Mouse (Mus musculus) limb, embryonic 14.5 days (tissue): ENCODE results near the gene Plxna1. TPM values are rescaled to one million over a fixed set of nuclear protein-coding genes. Genes with fewer than 3 reads are reported as not detected.

Source experiments
- ATAC-seq: fragments of 200-750 bp; cut with Nextera tagmentation; 2 replicates; pipeline ENCODE4 v1.8.0; 2017; ENCODE audit warnings: low read depth, moderate number of reproducible peaks, moderate TSS enrichment; ENCODE audit not compliant: low FRiP score
- DNase-seq: peaks from one replicate; pipeline ENCODE4 v3.0.0-alpha.2; 2015; ENCODE audit warnings: low spot score
- H3K27ac ChIP-seq: fragments of 300-500 bp; sonication (generic); replicated peaks from 2 replicates; pipeline ENCODE4 v1.5.1; 2014; ENCODE audit warnings: low read depth, mild to moderate bottlenecking, low read length, moderate library complexity, mixed read lengths
- H3K27me3 ChIP-seq: fragments of 300-500 bp; sonication (generic); 2 replicates; pipeline ENCODE4 v1.6.1; 2014; ENCODE audit warnings: low read length, mixed read lengths; ENCODE audit not compliant: control insufficient read depth, insufficient read depth
- H3K36me3 ChIP-seq: fragments of 300-500 bp; sonication (generic); 2 replicates; pipeline ENCODE4 v1.6.1; 2014; ENCODE audit warnings: mild to moderate bottlenecking, low read length, moderate library complexity, mixed read lengths; ENCODE audit not compliant: control insufficient read depth, insufficient read depth
- H3K4me1 ChIP-seq: fragments of 300-500 bp; sonication (generic); 2 replicates; pipeline ENCODE4 v1.6.1; 2014; ENCODE audit warnings: antibody characterized with exemption, low read length, mixed read lengths; ENCODE audit not compliant: control insufficient read depth, insufficient read depth
- H3K4me2 ChIP-seq: fragments of 300-500 bp; sonication (generic); replicated peaks from 2 replicates; pipeline ENCODE4 v1.6.1; 2014; ENCODE audit warnings: low read depth, mild to moderate bottlenecking, low read length, moderate library complexity; ENCODE audit not compliant: severe bottlenecking
- H3K4me3 ChIP-seq: fragments of 300-500 bp; sonication (generic); replicated peaks from 2 replicates; pipeline ENCODE4 v1.5.1; 2014; ENCODE audit warnings: low read length
- H3K9ac ChIP-seq: fragments of 300-500 bp; sonication (generic); 2 replicates; pipeline ENCODE4 v1.6.1; 2014; ENCODE audit warnings: mild to moderate bottlenecking, low read depth, low read length, moderate library complexity; ENCODE audit not compliant: severe bottlenecking
- H3K9me3 ChIP-seq: fragments of 300-500 bp; sonication (generic); 2 replicates; pipeline ENCODE4 v1.6.1; 2016; ENCODE audit warnings: low read length; ENCODE audit not compliant: control insufficient read depth
- POLR2A ChIP-seq: fragments of 200-500 bp; IDR thresholded peaks from 2 replicates; pipeline ENCODE4 v1.8.0; 2012; ENCODE audit warnings: inconsistent platforms, mild to moderate bottlenecking, moderate library complexity, borderline replicate concordance; ENCODE audit not compliant: insufficient read depth, insufficient read length; ENCODE audit errors: extremely low read depth
- WGBS: fragments of 180-500 bp; shearing (Covaris S2); extraction: QIAGEN DNeasy Blood & Tissue Kit; methylation state at CpG from one replicate; pipeline ENCODE4 v1.1.7; 2014; 5-methylcytosine and 5-hydroxymethylcytosine counted together
- polyA plus RNA-seq, 2 experiments: library from polyadenylated mRNA; depleted of rRNA in 1 of 2; stranded (reverse) in 1 of 2; unstranded in 1 of 2; fragments of >200 nt; fragmentation: Nextera tagmentation in 1 of 2; extraction: Ambion mirVana in 1 of 2; gene quantifications; 2 replicates each; pipeline versions ENCODE4 v1.2.1 to v1.2.3; 2012 to 2014

The Plxna1 gene
- polyA plus RNA-seq, 2 experiments, result 36.8 to 66.4 TPM

- no peak for TF ChIP-seq POLR2A
- no peak for DNase-seq
- Histone ChIP-seq H3K9me3 (0 out of 2 replicates have a peak, but pooled peaks cover 2% of the 10 kb centered on the region), H3K4me3 (no peak overlapping the region), H3K27ac (no peak overlapping the region), H3K27me3 (no peaks in the 10 kb centered on the region), H3K9ac (no peak overlapping the region), H3K4me1 (no peaks in the 10 kb centered on the region), H3K36me3 (no peaks in the 10 kb centered on the region), H3K4me2 (no peak overlapping the region)
- WGBS, result 31% methylated on average over 9 of the region's 9 CpGs
- ATAC-seq, result no peak
Measured at GRCm38 (mm10) chr6:89310236-89310635, 52.2 kb downstream of the Plxna1 start.

DNA sequence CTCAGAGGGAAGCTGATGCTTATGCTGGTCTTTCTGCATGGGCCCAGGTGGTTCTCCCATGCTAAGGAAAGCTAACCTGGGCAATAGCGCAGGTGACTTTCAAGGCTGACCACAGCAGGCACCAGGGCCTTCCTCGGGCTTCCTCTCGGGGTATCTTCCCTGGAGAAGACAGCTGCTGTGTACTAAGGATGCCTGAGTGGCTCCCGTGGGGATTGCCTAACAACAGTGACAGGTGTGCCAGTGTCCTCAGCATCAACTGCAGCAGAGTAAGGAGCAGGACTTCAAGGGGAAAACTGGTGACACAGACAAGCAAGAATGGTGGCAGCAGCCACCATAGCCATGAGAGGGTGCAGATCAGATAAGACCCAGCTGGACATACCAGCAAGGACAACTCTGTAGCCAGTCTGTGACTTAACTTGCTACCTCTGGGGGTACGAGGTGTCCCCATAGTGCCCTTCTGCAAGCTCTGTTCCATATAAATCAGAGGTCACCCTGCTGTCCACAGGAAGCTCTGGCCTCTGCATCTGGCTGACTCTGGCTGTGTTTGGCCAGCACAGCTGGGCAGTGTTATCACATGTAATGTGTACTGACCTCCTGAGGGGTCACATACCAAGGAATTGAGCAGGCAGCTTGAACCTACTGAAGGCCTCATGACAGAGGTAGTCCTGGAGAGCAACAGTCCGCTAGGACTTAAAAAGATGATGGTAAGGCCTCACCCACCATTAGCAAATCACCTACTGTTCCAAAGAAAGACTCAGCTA, 54.0 kb downstream of the Plxna1 start:
- no peak for TF ChIP-seq POLR2A
- H3K9ac ChIP-seq, result no peak overlapping the region
- H3K4me2 ChIP-seq, result no peak overlapping the region
- 77% methylated on average over 6 of the region's 6 CpGs for WGBS
- H3K27me3 ChIP-seq, result no peaks in the 10 kb centered on the region
- H3K4me1 ChIP-seq, result no peaks in the 10 kb centered on the region
- no peak overlapping the region for H3K4me3 ChIP-seq
- ATAC-seq (no peak), DNase-seq (no peak)
- H3K36me3 ChIP-seq, result no peaks in the 10 kb centered on the region
- H3K9me3 ChIP-seq, result 0 out of 2 replicates have a peak, but pooled peaks cover 2% of the 10 kb centered on the region
- H3K27ac ChIP-seq, result no peak overlapping the region

DNA sequence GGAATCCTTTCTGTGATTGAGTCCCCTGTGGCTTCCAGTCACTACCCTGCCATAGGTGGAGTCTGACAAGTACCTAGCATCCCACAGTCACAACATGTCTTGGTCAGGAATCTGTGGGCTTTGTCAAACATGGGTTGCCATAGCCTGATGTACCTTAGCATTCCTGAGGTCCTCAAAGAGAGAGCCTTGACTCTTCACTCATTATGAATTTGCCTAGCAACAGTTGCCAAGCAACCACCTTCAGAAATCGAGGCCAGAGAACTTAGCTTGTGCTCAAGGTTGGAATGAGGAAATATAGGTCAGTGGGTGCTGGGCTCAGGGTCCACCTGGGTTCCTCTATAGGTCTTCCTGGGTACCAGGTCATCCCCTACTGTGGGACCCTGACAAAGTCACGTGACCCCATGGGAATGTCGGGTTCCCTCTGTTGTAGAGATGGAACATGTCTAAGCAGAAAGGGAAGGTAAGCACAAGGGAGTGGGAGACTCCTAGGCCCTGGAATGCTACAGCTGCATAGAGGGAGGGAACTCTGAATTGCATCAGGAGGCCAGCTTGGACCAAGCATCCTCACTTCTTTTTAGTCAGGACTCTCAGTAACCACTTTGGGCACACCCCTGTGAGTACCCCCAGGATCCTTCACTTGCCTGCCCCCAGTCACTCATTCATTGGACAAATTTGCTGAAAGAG, 57.9 kb downstream of the Plxna1 start:
- Histone ChIP-seq H3K4me2 (no peak overlapping the region), H3K27me3 (no peaks in the 10 kb centered on the region), H3K36me3 (no peaks in the 10 kb centered on the region), H3K9me3 (0 out of 2 replicates have a peak, but pooled peaks cover 2% of the 10 kb centered on the region), H3K4me1 (no peaks in the 10 kb centered on the region), H3K9ac (no peak overlapping the region), H3K4me3 (no peak overlapping the region), H3K27ac (no peak overlapping the region)
- no peak for ATAC-seq
- DNase-seq, result no peak
- 73% methylated on average over 3 of the region's 3 CpGs for WGBS
- TF ChIP-seq POLR2A, result no peak

GRCm38 (mm10) chr6:89299818-89300217, 62.6 kb downstream of the Plxna1 start:
- Histone ChIP-seq H3K36me3 (no peaks in the 10 kb centered on the region), H3K9ac (no peak overlapping the region), H3K4me2 (no peak overlapping the region), H3K9me3 (no peaks in the 10 kb centered on the region), H3K4me1 (no peaks in the 10 kb centered on the region), H3K4me3 (no peak overlapping the region), H3K27ac (no peak overlapping the region), H3K27me3 (no peaks in the 10 kb centered on the region)
- no peak for ATAC-seq
- TF ChIP-seq POLR2A, result no peak
- DNase-seq, result no peak
- WGBS, result 77% methylated on average over 9 of the region's 9 CpGs

DNA sequence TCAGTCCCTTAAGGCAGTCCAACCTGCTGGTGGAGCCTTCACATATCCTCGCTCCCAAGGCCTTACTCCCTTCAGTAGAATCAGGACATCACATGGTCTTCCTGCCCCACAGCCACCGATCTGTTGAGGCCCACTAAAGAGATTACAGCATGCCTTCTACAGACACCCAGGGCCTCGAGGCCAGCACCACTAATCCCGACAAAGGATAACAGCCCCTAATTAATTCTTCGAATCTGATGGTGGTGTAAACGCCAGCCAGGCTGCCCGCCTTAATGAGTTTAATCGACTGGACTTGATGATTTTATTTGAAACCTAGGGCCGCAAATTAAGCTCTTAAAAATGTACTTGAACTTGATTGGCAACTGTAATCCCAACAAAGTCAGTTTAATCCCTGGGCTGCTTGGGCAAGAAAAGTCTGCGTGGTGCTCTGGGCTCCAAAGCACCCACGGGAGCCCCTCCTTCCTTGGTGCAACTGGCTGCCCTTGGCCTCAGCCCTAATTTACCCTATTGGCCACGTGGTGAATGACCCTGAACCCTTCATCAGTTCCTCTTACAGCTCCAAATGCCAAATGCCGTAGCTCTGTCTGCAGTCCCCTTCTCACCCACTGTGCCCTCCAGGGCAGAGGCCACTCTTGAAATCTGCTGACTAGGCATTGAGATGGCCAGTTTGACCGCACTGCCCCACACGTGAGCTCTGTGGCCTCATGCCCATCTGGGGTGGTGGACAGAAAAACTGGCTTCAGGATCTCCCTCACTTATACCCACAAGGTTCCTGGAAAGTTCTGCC, 65.3 kb downstream of the Plxna1 start:
- WGBS, result 59% methylated on average over 15 of the region's 15 CpGs
- no peak for ATAC-seq
- Histone ChIP-seq H3K27ac (no peak overlapping the region), H3K4me3 (no peak overlapping the region), H3K9ac (no peak overlapping the region), H3K4me1 (no peaks in the 10 kb centered on the region), H3K36me3 (no peaks in the 10 kb centered on the region), H3K4me2 (no peak overlapping the region), H3K27me3 (no peaks in the 10 kb centered on the region), H3K9me3 (no peaks in the 10 kb centered on the region)
- DNase-seq, result no peak
- TF ChIP-seq POLR2A, result no peak
